Comparison of ENCODE assay signal across 26 mouse cellular contexts in the genomic region with DNA sequence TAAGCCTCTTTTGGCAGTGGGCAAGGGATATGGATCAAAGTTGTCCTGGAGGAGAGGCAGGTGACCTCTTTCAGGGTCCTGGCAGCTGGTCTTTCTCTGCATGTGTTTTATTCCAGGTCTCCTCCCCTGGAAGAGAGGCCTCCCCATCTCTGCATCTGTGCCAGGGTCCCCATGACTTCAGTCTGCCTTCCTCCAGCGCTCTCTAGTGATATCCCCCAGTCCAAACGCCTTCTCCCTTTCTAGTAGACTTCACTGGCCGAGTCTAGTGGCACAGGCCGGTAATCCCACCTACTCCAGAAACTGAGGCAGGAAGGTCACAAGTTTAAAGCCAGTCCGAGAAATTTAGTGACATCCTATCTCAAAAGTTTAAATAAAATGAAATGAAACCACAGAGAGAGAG. TPM values are rescaled to one million over a fixed set of nuclear protein-coding genes. Genes with fewer than 3 reads are reported as not detected.
DNase-seq lines count a peak whose midpoint lies in the region; TF ChIP-seq lines count a peak whose summit lies in the region.
"Had no signal": no experiment of that assay in that cellular context is flagged by ENCODE, and none has a peak within 500 bp of the region (broad histone marks: within the 10 kb centered on the region; RNA-seq: fewer than 3 reads in every experiment).

No protein-coding gene starts in this region.

- peak overlapping the region; percentile 99 for H3K27ac ChIP-seq in thymus, adult 2 months (ENCODE audit: control insufficient read depth, insufficient read depth, low read length)
- H3K27ac ChIP-seq in embryonic facial prominence, embryonic 10.5 days (replicated peaks): 0 out of 2 replicates have a peak overlapping the region, but pooled peaks have one; percentile 74
- peak overlapping the region; percentile 53; the same call in 1 of the 2 replicates for H3K27ac ChIP-seq in limb, embryonic 10.5 days
- H3K27ac ChIP-seq: forebrain, embryonic 12.5 days; forebrain, embryonic 15.5 days; heart, embryonic 15.5 days; hindbrain, embryonic 10.5 days; hindbrain, embryonic 13.5 days had no signal

- 50% methylated on average over 5 of the region's 5 CpGs for WGBS in thymus, adult 2 months
- 84% methylated on average over 5 of the region's 5 CpGs for WGBS in embryonic facial prominence, embryonic 10.5 days
- WGBS in limb, embryonic 10.5 days: 85% methylated on average over 5 of the region's 5 CpGs

- no peaks in the 10 kb centered on the region for H3K9me3 ChIP-seq in embryonic facial prominence, embryonic 10.5 days
- no peaks in the 10 kb centered on the region for H3K9me3 ChIP-seq in limb, embryonic 10.5 days (replicated peaks)
- H3K9me3 ChIP-seq: embryonic facial prominence, embryonic 13.5 days; forebrain, embryonic 12.5 days; forebrain, embryonic 15.5 days; G1E; heart, embryonic 12.5 days; heart, embryonic 15.5 days; hindbrain, embryonic 10.5 days; hindbrain, embryonic 13.5 days had no signal

- H3K27me3 ChIP-seq in thymus, adult 2 months (ENCODE audit: control insufficient read depth, insufficient read depth, low read length): no peaks in the 10 kb centered on the region
- no peaks in the 10 kb centered on the region for H3K27me3 ChIP-seq in embryonic facial prominence, embryonic 10.5 days (replicated peaks; ENCODE audit: low read depth, poor library complexity, severe bottlenecking)
- no peaks in the 10 kb centered on the region for H3K27me3 ChIP-seq in limb, embryonic 10.5 days (ENCODE audit: low read depth, poor library complexity, severe bottlenecking)
- H3K27me3 ChIP-seq: embryonic facial prominence, embryonic 13.5 days; forebrain, embryonic 12.5 days; forebrain, embryonic 15.5 days; heart, embryonic 12.5 days; heart, embryonic 15.5 days; hindbrain, embryonic 13.5 days; Patski had no signal

- H3K4me1 ChIP-seq in thymus, adult 2 months (replicated peaks; ENCODE audit: control insufficient read depth, insufficient read depth, low read length): peaks cover 73% of the 10 kb centered on the region
- H3K4me1 ChIP-seq in embryonic facial prominence, embryonic 10.5 days: peaks cover 39% of the 10 kb centered on the region
- H3K4me1 ChIP-seq in limb, embryonic 10.5 days: peaks cover 42% of the 10 kb centered on the region
- H3K4me1 ChIP-seq: heart, embryonic 15.5 days had no signal

- DNase-seq in thymus, adult 2 months: no peak
- DNase-seq in thymus, postnatal 10 days (ENCODE audit: low spot score in 2 of 2): no peak
- no peak for DNase-seq in embryonic facial prominence, embryonic 10.5 days (ENCODE audit: low spot score)
- no peak for DNase-seq in limb, embryonic 10.5 days (ENCODE audit: low spot score)
- no peak for DNase-seq in cerebellum, postnatal 36 days
- DNase-seq in layer of hippocampus, postnatal 10 days (ENCODE audit: low spot score in 2 of 2): no peak
- DNase-seq: adrenal gland, postnatal 10 days; adrenal gland, postnatal 36 days; B cell, adult 2 months; cerebellum, adult 2 months; cerebellum, adult 9-11 months; cerebellum, postnatal 25 days; gastrocnemius, postnatal 25 days; heart, adult 18-20 months; heart, postnatal 10 days; heart, postnatal 36 days had no signal

- H3K36me3 ChIP-seq in thymus, adult 2 months (ENCODE audit: control insufficient read depth, insufficient read depth, low read length): no peaks in the 10 kb centered on the region
- H3K36me3 ChIP-seq in embryonic facial prominence, embryonic 10.5 days (replicated peaks): no peaks in the 10 kb centered on the region
- no peaks in the 10 kb centered on the region for H3K36me3 ChIP-seq in limb, embryonic 10.5 days
- H3K36me3 ChIP-seq: embryonic facial prominence, embryonic 13.5 days; forebrain, embryonic 12.5 days; forebrain, embryonic 15.5 days; G1E; heart, embryonic 12.5 days; heart, embryonic 15.5 days; hindbrain, embryonic 10.5 days; hindbrain, embryonic 13.5 days had no signal

- TF ChIP-seq POLR2A in thymus, adult 2 months (IDR thresholded peaks at IDR 0.05; ENCODE audit: control insufficient read depth, extremely low read depth, insufficient read depth, low read length, poor library complexity): no peak

- no peak for TF ChIP-seq CTCF in thymus, adult 2 months (IDR thresholded peaks at IDR 0.05; ENCODE audit: borderline replicate concordance, control insufficient read depth, extremely low read depth, insufficient read depth, low read length, poor library complexity)

- no peak overlapping the region for H3K4me3 ChIP-seq in thymus, adult 2 months (ENCODE audit: control insufficient read depth, insufficient read depth, low read length)
- no peak overlapping the region for H3K4me3 ChIP-seq in embryonic facial prominence, embryonic 10.5 days
- H3K4me3 ChIP-seq in limb, embryonic 10.5 days: no peak overlapping the region
- H3K4me3 ChIP-seq: embryonic facial prominence, embryonic 13.5 days; erythroblast, embryonic 14.5 days; forebrain, embryonic 12.5 days; forebrain, embryonic 15.5 days; heart, embryonic 12.5 days; heart, embryonic 15.5 days; hindbrain, embryonic 10.5 days; hindbrain, embryonic 13.5 days had no signal

RNA-seq across cellular contexts. Expression of gene Srp14, which starts 18.4 kb away (rescaled TPM):
- 59.9 and 82.7 TPM in 2 replicates for polyA plus RNA-seq in thymus, adult 2 months (2012; rRNA removed)
- polyA plus RNA-seq in embryonic facial prominence, embryonic 10.5 days (2016; fragmentation: Nextera tagmentation; extraction: Ambion mirVana): 234 and 245 TPM in 2 replicates
- polyA plus RNA-seq in limb, embryonic 10.5 days (2016; fragmentation: Nextera tagmentation; extraction: Ambion mirVana): 227 and 232 TPM in 2 replicates
- 100 to 1,000 TPM; 171 to 194 TPM for total RNA-seq in layer of hippocampus, postnatal 10 days (2021)

RNA-seq across cellular contexts. Expression of gene Bmf, which starts 51.6 kb away (rescaled TPM):
- 67.3 and 80.9 TPM in 2 replicates for polyA plus RNA-seq in thymus, adult 2 months (2012; rRNA removed)
- 5.6 and 6.0 TPM in 2 replicates for polyA plus RNA-seq in embryonic facial prominence, embryonic 10.5 days (2016; fragmentation: Nextera tagmentation; extraction: Ambion mirVana)
- polyA plus RNA-seq in limb, embryonic 10.5 days (2016; fragmentation: Nextera tagmentation; extraction: Ambion mirVana): 4.2 and 5.5 TPM in 2 replicates
- 1 to 10 TPM; 2.3 to 4.5 TPM for total RNA-seq in layer of hippocampus, postnatal 10 days (2021)
- polyA plus RNA-seq: G1E had no signal
